Mouse (Mus musculus) heart, postnatal 0 days (tissue): Measurements from ENCODE around the gene Plpp3.

Source experiments
- CTCF ChIP-seq: IDR thresholded peaks from 2 replicates; pipeline ENCODE4 v1.5.1; 2016; ENCODE audit warnings: antibody characterized with exemption, control low read depth, low read depth
- EP300 ChIP-seq: IDR thresholded peaks from 2 replicates; pipeline ENCODE4 v1.6.1; 2016; ENCODE audit warnings: antibody characterized with exemption, low read depth

DNA sequence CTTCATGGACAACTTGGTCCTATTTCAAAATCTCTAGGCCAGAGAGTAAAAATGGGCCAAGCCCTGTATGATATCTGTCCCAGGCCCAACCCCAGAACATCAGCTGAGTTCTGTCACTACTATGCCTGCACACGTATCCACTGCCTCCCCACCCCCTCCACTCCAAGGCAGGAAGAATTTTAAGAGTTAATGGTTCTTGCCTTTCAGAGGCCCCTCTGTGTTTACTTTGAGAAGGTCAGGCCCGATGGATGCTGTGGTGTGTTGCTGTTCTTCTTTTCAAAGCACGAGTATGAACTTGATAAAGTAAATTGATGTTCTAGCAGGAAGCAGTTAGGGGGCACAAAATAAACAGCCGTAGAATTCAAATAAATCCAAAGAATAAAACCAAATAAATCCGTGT, 35.5 kb downstream of the Plpp3 start:
- no peak for TF ChIP-seq CTCF
- TF ChIP-seq EP300: no peak
